Mouse (Mus musculus): ENCODE results near the gene Srgn. TPM values are rescaled to one million over a fixed set of nuclear protein-coding genes. Genes with fewer than 3 reads are reported as not detected.

The Srgn gene
- polyA plus RNA-seq, 1 experiment, result 11.2 TPM

GRCm38 (mm10) chr10:62520911-62521310, 6.3 kb downstream of the Srgn start:
- DNase-seq, result no peak
- WGBS, result 52% methylated on average over 2 of the region's 2 CpGs
- TF ChIP-seq POLR2A (IDR thresholded peaks at IDR 0.05; ENCODE audit: borderline replicate concordance, insufficient read depth, low read length) (no peak), CTCF (IDR thresholded peaks at IDR 0.05; ENCODE audit: borderline replicate concordance, insufficient read depth, low read depth, low read length) (no peak)
- H3K4me1 ChIP-seq (ENCODE audit: control insufficient read depth, insufficient read depth, low read length), result no peaks in the 10 kb centered on the region
- H3K27me3 ChIP-seq (ENCODE audit: control insufficient read depth, insufficient read depth, low read length), result no peaks in the 10 kb centered on the region; the same call in 1 of the 2 replicates
- no peak overlapping the region for H3K4me3 ChIP-seq (replicated peaks; ENCODE audit: insufficient read depth, low read depth, low read length)
- H3K27ac ChIP-seq (ENCODE audit: insufficient read depth, low read length), result no peak overlapping the region

- Histone ChIP-seq H3K27ac (ENCODE audit: insufficient read depth, low read length) (no peak overlapping the region), H3K4me1 (ENCODE audit: control insufficient read depth, insufficient read depth, low read length) (no peaks in the 10 kb centered on the region), H3K4me3 (replicated peaks; ENCODE audit: insufficient read depth, low read depth, low read length) (no peak overlapping the region), H3K27me3 (ENCODE audit: control insufficient read depth, insufficient read depth, low read length) (no peaks in the 10 kb centered on the region; the same call in 1 of the 2 replicates)
- TF ChIP-seq POLR2A (IDR thresholded peaks at IDR 0.05; ENCODE audit: borderline replicate concordance, insufficient read depth, low read length) (no peak), CTCF (IDR thresholded peaks at IDR 0.05; ENCODE audit: borderline replicate concordance, insufficient read depth, low read depth, low read length) (no peak)
- WGBS, result 84% methylated on average over 6 of the region's 6 CpGs
- no peak for DNase-seq
Observed at GRCm38 (mm10) chr10:62517511-62517910, 9.7 kb downstream of the Srgn start.

DNA sequence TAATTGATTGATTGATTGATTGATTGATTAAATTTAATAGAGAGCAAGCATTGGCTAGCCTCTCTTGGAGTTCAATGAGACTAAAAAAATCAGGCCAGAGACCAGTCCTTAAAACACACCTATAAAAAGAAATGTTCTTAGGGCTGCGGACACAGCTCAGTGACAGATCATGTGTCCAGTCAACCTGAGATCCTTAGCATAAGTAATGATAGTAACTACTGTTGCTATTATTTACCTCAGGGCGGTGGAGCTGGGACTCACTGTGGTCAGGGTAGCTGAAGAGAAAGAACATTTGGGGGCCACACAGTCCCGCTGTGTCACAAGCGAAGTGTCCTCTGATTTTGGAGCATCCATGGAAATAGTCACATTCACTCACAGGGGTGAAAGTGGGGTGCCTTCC, 14.4 kb downstream of the Srgn start:
- WGBS, result 94% methylated on average over 4 of the region's 4 CpGs
- TF ChIP-seq CTCF (IDR thresholded peaks at IDR 0.05; ENCODE audit: borderline replicate concordance, insufficient read depth, low read depth, low read length), result no peak
- no peak for TF ChIP-seq POLR2A (IDR thresholded peaks at IDR 0.05; ENCODE audit: borderline replicate concordance, insufficient read depth, low read length)
- DNase-seq, result no peak

GRCm38 (mm10) chr10:62511528-62511927, 15.7 kb downstream of the Srgn start:
- 81% methylated on average over 6 of the region's 6 CpGs for WGBS
- TF ChIP-seq POLR2A (IDR thresholded peaks at IDR 0.05; ENCODE audit: borderline replicate concordance, insufficient read depth, low read length), result no peak
- TF ChIP-seq CTCF (IDR thresholded peaks at IDR 0.05; ENCODE audit: borderline replicate concordance, insufficient read depth, low read depth, low read length), result no peak
- no peaks in the 10 kb centered on the region for H3K4me1 ChIP-seq (ENCODE audit: control insufficient read depth, insufficient read depth, low read length)
- H3K27ac ChIP-seq (ENCODE audit: insufficient read depth, low read length), result no peak overlapping the region
- no peaks in the 10 kb centered on the region; the same call in 1 of the 2 replicates for H3K27me3 ChIP-seq (ENCODE audit: control insufficient read depth, insufficient read depth, low read length)
- no peak overlapping the region for H3K4me3 ChIP-seq (replicated peaks; ENCODE audit: insufficient read depth, low read depth, low read length)
- DNase-seq, result no peak

More for the DNA sequence above, 14.4 kb downstream of the Srgn start:
- no peaks in the 10 kb centered on the region; the same call in 1 of the 2 replicates for H3K27me3 ChIP-seq (ENCODE audit: control insufficient read depth, insufficient read depth, low read length)
- no peaks in the 10 kb centered on the region for H3K4me1 ChIP-seq (ENCODE audit: control insufficient read depth, insufficient read depth, low read length)
- H3K4me3 ChIP-seq (replicated peaks; ENCODE audit: insufficient read depth, low read depth, low read length), result no peak overlapping the region
- H3K27ac ChIP-seq (ENCODE audit: insufficient read depth, low read length), result no peak overlapping the region

- H3K27me3 ChIP-seq (ENCODE audit: control insufficient read depth, insufficient read depth, low read length), result no peaks in the 10 kb centered on the region; the same call in 1 of the 2 replicates
- DNase-seq, result no peak
- no peak overlapping the region for H3K27ac ChIP-seq (ENCODE audit: insufficient read depth, low read length)
- H3K4me1 ChIP-seq (ENCODE audit: control insufficient read depth, insufficient read depth, low read length), result no peaks in the 10 kb centered on the region
- WGBS, result 71% methylated on average over 11 of the region's 11 CpGs
- no peak overlapping the region for H3K4me3 ChIP-seq (replicated peaks; ENCODE audit: insufficient read depth, low read depth, low read length)
- TF ChIP-seq POLR2A (IDR thresholded peaks at IDR 0.05; ENCODE audit: borderline replicate concordance, insufficient read depth, low read length), result no peak
- TF ChIP-seq CTCF (IDR thresholded peaks at IDR 0.05; ENCODE audit: borderline replicate concordance, insufficient read depth, low read depth, low read length), result no peak
Observed at GRCm38 (mm10) chr10:62509032-62509656, 18.1 kb downstream of the Srgn start.

DNA sequence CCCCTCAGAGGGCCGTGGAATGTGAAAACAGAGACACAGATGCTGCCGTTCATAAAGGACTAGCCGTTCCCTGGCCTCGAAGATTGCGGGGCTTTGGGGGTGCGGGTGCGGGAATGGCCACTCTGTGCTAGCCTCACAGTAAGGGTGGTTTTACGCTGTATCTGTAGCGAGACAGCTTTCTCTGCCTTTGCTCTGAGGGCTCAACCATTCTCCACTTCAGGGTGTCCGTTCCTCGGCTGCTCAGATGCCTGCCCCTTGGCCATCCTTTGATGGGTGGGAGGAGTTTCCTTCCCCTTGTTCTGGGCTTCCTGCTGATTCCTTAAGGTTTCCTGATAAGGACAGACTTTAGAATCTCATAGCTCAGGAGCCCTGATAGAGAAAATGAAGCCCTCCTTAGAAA, 18.8 kb downstream of the Srgn start:
- Histone ChIP-seq H3K4me1 (ENCODE audit: control insufficient read depth, insufficient read depth, low read length) (no peaks in the 10 kb centered on the region), H3K27ac (ENCODE audit: insufficient read depth, low read length) (no peak overlapping the region), H3K27me3 (ENCODE audit: control insufficient read depth, insufficient read depth, low read length) (no peaks in the 10 kb centered on the region; the same call in 1 of the 2 replicates), H3K4me3 (replicated peaks; ENCODE audit: insufficient read depth, low read depth, low read length) (peak overlapping the region; percentile 2)
- 8% methylated on average over 11 of the region's 11 CpGs for WGBS
- no peak for DNase-seq
- no peak for TF ChIP-seq CTCF (IDR thresholded peaks at IDR 0.05; ENCODE audit: borderline replicate concordance, insufficient read depth, low read depth, low read length)
- TF ChIP-seq POLR2A (IDR thresholded peaks at IDR 0.05; ENCODE audit: borderline replicate concordance, insufficient read depth, low read length), result no peak

- DNase-seq, result no peak
- H3K4me1 ChIP-seq (ENCODE audit: control insufficient read depth, insufficient read depth, low read length), result no peaks in the 10 kb centered on the region
- no peaks in the 10 kb centered on the region; the same call in 1 of the 2 replicates for H3K27me3 ChIP-seq (ENCODE audit: control insufficient read depth, insufficient read depth, low read length)
- peak overlapping the region; percentile 39 for H3K4me3 ChIP-seq (replicated peaks; ENCODE audit: insufficient read depth, low read depth, low read length)
- TF ChIP-seq CTCF (IDR thresholded peaks at IDR 0.05; ENCODE audit: borderline replicate concordance, insufficient read depth, low read depth, low read length) (no peak), POLR2A (IDR thresholded peaks at IDR 0.05; ENCODE audit: borderline replicate concordance, insufficient read depth, low read length) (no peak)
- H3K27ac ChIP-seq (ENCODE audit: insufficient read depth, low read length), result no peak overlapping the region
- WGBS, result 15% methylated on average over 18 of the region's 18 CpGs
Observed at GRCm38 (mm10) chr10:62507591-62508308, 19.5 kb downstream of the Srgn start.

GRCm38 (mm10) chr10:62507071-62507470, 20.2 kb downstream of the Srgn start:
- TF ChIP-seq POLR2A (IDR thresholded peaks at IDR 0.05; ENCODE audit: borderline replicate concordance, insufficient read depth, low read length) (no peak), CTCF (IDR thresholded peaks at IDR 0.05; ENCODE audit: borderline replicate concordance, insufficient read depth, low read depth, low read length) (no peak)
- Histone ChIP-seq H3K4me3 (replicated peaks; ENCODE audit: insufficient read depth, low read depth, low read length) (no peak overlapping the region), H3K27ac (ENCODE audit: insufficient read depth, low read length) (no peak overlapping the region), H3K4me1 (ENCODE audit: control insufficient read depth, insufficient read depth, low read length) (no peaks in the 10 kb centered on the region), H3K27me3 (ENCODE audit: control insufficient read depth, insufficient read depth, low read length) (no peaks in the 10 kb centered on the region; the same call in 1 of the 2 replicates)
- no peak for DNase-seq
- 90% methylated on average over 4 of the region's 4 CpGs for WGBS

Data from cerebellum, adult 2 months (tissue).